Mouse (Mus musculus): ENCODE measurements around the gene 4933436I01Rik. TPM values are rescaled to one million over a fixed set of nuclear protein-coding genes. Genes with fewer than 3 reads are reported as not detected.

The 4933436I01Rik gene
- total RNA-seq (2022), result not detected

GRCm38 (mm10) chrX:67921350-67921749 is at the start of gene 4933436I01Rik:
TSS of gene 4933436I01Rik (minus strand) at chrX:67921450.
- DNase-seq (ENCODE audit: low spot score), result no peak

DNA sequence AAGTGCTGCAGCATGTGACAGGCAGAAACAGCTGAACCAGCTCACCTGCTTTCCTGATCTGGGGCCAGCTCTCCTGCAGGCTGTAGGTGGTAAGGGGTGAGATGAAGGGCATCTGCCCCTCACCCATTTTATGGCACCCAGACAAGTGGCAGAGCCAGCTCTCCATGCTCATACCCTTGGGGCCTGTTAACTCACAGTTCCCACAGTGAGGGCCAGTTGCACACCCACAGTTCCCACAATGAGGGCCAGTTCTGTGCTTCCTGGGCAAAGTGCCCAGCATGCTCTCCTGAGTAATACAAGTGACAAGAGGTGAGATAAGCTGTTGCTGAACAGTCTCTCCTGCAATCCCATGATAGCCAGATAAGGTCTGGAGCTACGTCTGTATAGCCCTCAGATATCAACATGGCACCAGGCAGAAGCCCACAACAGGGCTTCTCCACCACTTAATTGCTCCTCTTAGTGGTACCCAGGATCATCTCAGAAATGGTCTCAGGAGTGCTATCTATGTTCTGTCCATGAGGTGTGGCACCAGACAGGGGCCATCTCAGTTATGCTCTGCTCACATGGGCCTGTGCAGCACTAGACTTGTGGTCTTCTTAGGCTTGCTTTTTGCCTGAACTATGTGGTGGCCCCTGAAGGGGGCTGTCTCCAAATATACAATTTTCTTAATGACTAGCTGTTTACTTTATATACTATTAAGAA is 3.7 kb upstream of the 4933436I01Rik start:
- DNase-seq (ENCODE audit: low spot score), result no peak

GRCm38 (mm10) chrX:67883406-67883805 is 37.8 kb downstream of the 4933436I01Rik start:
- DNase-seq (ENCODE audit: low spot score), result no peak

Other genes with a start within 250 kb of the 4933436I01Rik start
- gene Gm1140, start 227.9 kb downstream of the 4933436I01Rik start, total RNA-seq (2022), result not detected
- not detected for gene Gm14692, start 225.8 kb downstream of the 4933436I01Rik start, total RNA-seq (2022)

Measured in heart, adult 8-10 months (tissue).